Mouse (Mus musculus) lung, postnatal 0 days (tissue): ENCODE measurements around the gene Ccnd1. TPM values are rescaled to one million over a fixed set of nuclear protein-coding genes. Genes with fewer than 3 reads are reported as not detected.
"Not testable (repeated sequence)": the region's sequence is repeated elsewhere in the genome, so short reads cannot be mapped to it uniquely, and the experiment has no call there.

Source experiments
- ATAC-seq: fragments of 200-750 bp; cut with Nextera tagmentation; 2 replicates; pipeline ENCODE4 v1.8.0; 2017; ENCODE audit warnings: moderate library complexity
- DNase-seq: peaks from one replicate; pipeline ENCODE4 v3.0.0-alpha.2; 2016; ENCODE audit warnings: low spot score
- H3K27ac ChIP-seq: fragments of 300-500 bp; sonication (generic); 2 replicates; pipeline ENCODE4 v1.5.1; 2014; ENCODE audit warnings: antibody characterized with exemption, mild to moderate bottlenecking, low read length, mixed read lengths
- H3K27me3 ChIP-seq: fragments of 300-500 bp; sonication (generic); replicated peaks from 2 replicates; pipeline ENCODE4 v1.6.1; 2014; ENCODE audit warnings: low read length, mixed read lengths; ENCODE audit not compliant: insufficient read depth
- H3K36me3 ChIP-seq: fragments of 300-500 bp; sonication (generic); 2 replicates; pipeline ENCODE4 v1.6.1; 2014; ENCODE audit warnings: low read length, mixed read lengths; ENCODE audit not compliant: insufficient read depth
- H3K4me1 ChIP-seq: fragments of 300-500 bp; sonication (generic); 2 replicates; pipeline ENCODE4 v1.6.1; 2014; ENCODE audit warnings: antibody characterized with exemption, low read depth, low read length, mixed read lengths; ENCODE audit not compliant: insufficient read depth
- H3K4me2 ChIP-seq: fragments of 300-500 bp; sonication (generic); replicated peaks from 2 replicates; pipeline ENCODE4 v1.6.1; 2014; ENCODE audit warnings: low read depth, mild to moderate bottlenecking, low read length, moderate library complexity, mixed read lengths
- H3K4me3 ChIP-seq: fragments of 300-500 bp; sonication (generic); 2 replicates; pipeline ENCODE4 v1.5.1; 2014; ENCODE audit warnings: low read depth, low read length
- H3K9ac ChIP-seq: fragments of 300-500 bp; sonication (generic); replicated peaks from 2 replicates; pipeline ENCODE4 v1.6.1; 2014; ENCODE audit warnings: low read depth, mild to moderate bottlenecking
- H3K9me3 ChIP-seq: fragments of 300-500 bp; sonication (generic); 2 replicates; pipeline ENCODE4 v1.6.1; 2016; ENCODE audit warnings: low read length, mixed read lengths
- CTCF ChIP-seq: IDR thresholded peaks from 2 replicates; pipeline ENCODE4 v1.5.1; 2016; ENCODE audit warnings: antibody characterized with exemption, mild to moderate bottlenecking
- EP300 ChIP-seq: IDR thresholded peaks from 2 replicates; pipeline ENCODE4 v1.6.1; 2016; ENCODE audit warnings: antibody characterized with exemption, mild to moderate bottlenecking, control low read depth
- WGBS: fragments of 180-500 bp; shearing (Covaris S2); extraction: QIAGEN DNeasy Blood & Tissue Kit; methylation state at CpG from one replicate; pipeline ENCODE4 v1.1.7; 2014; 5-methylcytosine and 5-hydroxymethylcytosine counted together
- polyA plus RNA-seq: library from polyadenylated mRNA; unstranded; fragments of >200 nt; fragmentation: Nextera tagmentation; extraction: Ambion mirVana; gene quantifications from 2 replicates; pipeline ENCODE4 v1.2.1, GENCODE M21; 2015

Ccnd1 gene
- polyA plus RNA-seq, 1 experiment from 2014 or later, result 68.4 TPM

- H3K4me3 ChIP-seq, result no peak overlapping the region
- H3K27me3 ChIP-seq, result peaks cover 51% of the 10 kb centered on the region
- TF ChIP-seq CTCF (no peak), EP300 (no peak)
- H3K9ac ChIP-seq, result no peak overlapping the region
- no peaks in the 10 kb centered on the region for H3K36me3 ChIP-seq
- DNase-seq (no peak), ATAC-seq (no peak)
- peaks cover 14% of the 10 kb centered on the region; the same call in 1 of the 2 replicates for H3K4me1 ChIP-seq
- H3K27ac ChIP-seq, result no peak overlapping the region
- 5% methylated on average over 4 of the region's 4 CpGs for WGBS
- no peak overlapping the region for H3K4me2 ChIP-seq
- H3K9me3 ChIP-seq, result no peaks in the 10 kb centered on the region
These were observed 45.0 kb downstream of the Ccnd1 start for GRCm38 (mm10) chr7:144894706-144895105.

- TF ChIP-seq CTCF (peak; percentile 58), EP300 (no peak)
- ATAC-seq, result no peak
- Histone ChIP-seq H3K36me3 (no peaks in the 10 kb centered on the region), H3K4me1 (peaks cover 14% of the 10 kb centered on the region; the same call in 1 of the 2 replicates), H3K27me3 (peaks cover 50% of the 10 kb centered on the region), H3K4me2 (no peak overlapping the region), H3K9me3 (no peaks in the 10 kb centered on the region), H3K9ac (no peak overlapping the region), H3K4me3 (no peak overlapping the region), H3K27ac (no peak overlapping the region)
- 10% methylated on average over 5 of the region's 5 CpGs for WGBS
- DNase-seq, result peak; percentile 43
These were observed 45.5 kb downstream of the Ccnd1 start for GRCm38 (mm10) chr7:144894191-144894590.

- TF ChIP-seq CTCF, result no peak
- no peak for TF ChIP-seq EP300
- Histone ChIP-seq H3K4me2 (no peak overlapping the region), H3K27me3 (peaks cover 33% of the 10 kb centered on the region), H3K9me3 (no peaks in the 10 kb centered on the region), H3K36me3 (no peaks in the 10 kb centered on the region), H3K27ac (no peak overlapping the region), H3K4me1 (peaks cover 14% of the 10 kb centered on the region; the same call in 1 of the 2 replicates), H3K9ac (no peak overlapping the region), H3K4me3 (no peak overlapping the region)
- 56% methylated on average over 6 of the region's 6 CpGs for WGBS
- ATAC-seq (no peak), DNase-seq (no peak)
These were observed 47.4 kb downstream of the Ccnd1 start for GRCm38 (mm10) chr7:144892322-144892721.

- Histone ChIP-seq H3K36me3 (no peaks in the 10 kb centered on the region), H3K9ac (no peak overlapping the region), H3K27me3 (peaks cover 29% of the 10 kb centered on the region), H3K4me1 (peaks cover 14% of the 10 kb centered on the region; the same call in 1 of the 2 replicates), H3K9me3 (no peaks in the 10 kb centered on the region), H3K4me2 (no peak overlapping the region), H3K27ac (no peak overlapping the region), H3K4me3 (no peak overlapping the region)
- DNase-seq, result no peak
- ATAC-seq, result no peak
- WGBS, result 55% methylated on average over 2 of the region's 2 CpGs
- TF ChIP-seq CTCF (no peak), EP300 (no peak)
These were observed 47.9 kb downstream of the Ccnd1 start for GRCm38 (mm10) chr7:144891863-144892262.

- peak; percentile 11; the same call in 1 of the 2 replicates for TF ChIP-seq CTCF
- ATAC-seq, H3K4me3 ChIP-seq, H3K4me2 ChIP-seq, H3K9ac ChIP-seq, H3K36me3 ChIP-seq, H3K4me1 ChIP-seq, DNase-seq, H3K27ac ChIP-seq, H3K9me3 ChIP-seq: not testable (repeated sequence)
- 90% methylated on average over 1 of the region's 1 CpGs for WGBS
- H3K27me3 ChIP-seq, result peaks cover 17% of the 10 kb centered on the region
These were observed 49.1 kb downstream of the Ccnd1 start for GRCm38 (mm10) chr7:144890661-144891060.

GRCm38 (mm10) chr7:144888564-144889299 is 51.0 kb downstream of the Ccnd1 start:
- Histone ChIP-seq H3K4me2 (peak overlapping the region; percentile 17), H3K36me3 (no peaks in the 10 kb centered on the region), H3K27me3 (no peaks in the 10 kb centered on the region), H3K4me3 (no peak overlapping the region), H3K9ac (no peak overlapping the region), H3K27ac (no peak overlapping the region), H3K9me3 (no peaks in the 10 kb centered on the region), H3K4me1 (no peaks in the 10 kb centered on the region)
- ATAC-seq, result no peak
- DNase-seq, result peak; percentile 41
- no peak for TF ChIP-seq CTCF
- TF ChIP-seq EP300, result no peak
- 5% methylated on average over 18 of the region's 18 CpGs for WGBS
